Mouse (Mus musculus) frontal cortex, adult (tissue): Measurements from ENCODE around the gene Ccdc170.

Source experiments
- ATAC-seq: cut with Nextera tagmentation; 2 replicates; pipeline ENCODE4 v1.9.2; 2017; ENCODE audit warnings: mild to moderate bottlenecking, moderate library complexity, mixed read lengths; ENCODE audit not compliant: low TSS enrichment

Gene Ccdc170

GRCm38 (mm10) chr10:4520394-4521102, 38.2 kb downstream of the Ccdc170 start:
- ATAC-seq, result no peak

DNA sequence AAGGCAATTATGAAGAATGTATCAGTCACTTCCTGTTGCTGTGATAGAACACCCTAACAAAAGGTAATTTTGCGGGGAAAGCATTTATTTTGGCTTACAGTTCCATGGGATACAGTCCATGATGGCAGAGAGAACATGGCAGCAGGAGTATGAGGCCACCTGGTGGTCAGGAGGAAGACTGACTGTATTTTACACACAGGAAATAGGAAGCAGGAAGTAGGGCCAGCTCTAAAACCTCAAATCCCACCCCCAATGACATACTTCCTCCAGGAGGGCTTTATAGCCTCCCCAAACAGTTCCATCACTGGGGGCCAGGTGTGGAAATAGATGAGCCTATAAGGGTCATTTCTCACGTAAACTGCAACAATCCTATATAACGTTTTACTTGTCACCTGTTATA, 39.8 kb downstream of the Ccdc170 start:
- no peak for ATAC-seq

GRCm38 (mm10) chr10:4523078-4523477, 40.8 kb downstream of the Ccdc170 start:
- no peak for ATAC-seq

DNA sequence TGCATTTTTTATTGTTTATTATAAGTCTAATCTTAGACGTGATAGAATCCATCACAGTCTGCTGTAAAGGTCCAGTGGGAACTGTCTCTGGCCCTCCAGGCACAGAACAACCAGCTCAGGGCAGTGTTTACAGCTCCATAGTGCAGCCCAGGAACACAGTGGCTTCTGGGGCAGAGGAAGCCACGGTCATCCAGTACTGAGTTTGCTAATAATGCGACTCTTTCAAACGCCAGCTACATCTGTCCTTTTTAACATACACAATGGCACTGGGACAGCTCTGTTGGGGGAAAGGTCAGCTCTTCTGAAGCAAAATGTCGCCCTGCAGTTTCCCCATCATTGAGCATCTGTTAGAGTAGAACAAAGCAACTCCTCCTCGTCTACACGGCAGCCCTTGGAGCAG, 45.7 kb downstream of the Ccdc170 start:
- no peak for ATAC-seq

DNA sequence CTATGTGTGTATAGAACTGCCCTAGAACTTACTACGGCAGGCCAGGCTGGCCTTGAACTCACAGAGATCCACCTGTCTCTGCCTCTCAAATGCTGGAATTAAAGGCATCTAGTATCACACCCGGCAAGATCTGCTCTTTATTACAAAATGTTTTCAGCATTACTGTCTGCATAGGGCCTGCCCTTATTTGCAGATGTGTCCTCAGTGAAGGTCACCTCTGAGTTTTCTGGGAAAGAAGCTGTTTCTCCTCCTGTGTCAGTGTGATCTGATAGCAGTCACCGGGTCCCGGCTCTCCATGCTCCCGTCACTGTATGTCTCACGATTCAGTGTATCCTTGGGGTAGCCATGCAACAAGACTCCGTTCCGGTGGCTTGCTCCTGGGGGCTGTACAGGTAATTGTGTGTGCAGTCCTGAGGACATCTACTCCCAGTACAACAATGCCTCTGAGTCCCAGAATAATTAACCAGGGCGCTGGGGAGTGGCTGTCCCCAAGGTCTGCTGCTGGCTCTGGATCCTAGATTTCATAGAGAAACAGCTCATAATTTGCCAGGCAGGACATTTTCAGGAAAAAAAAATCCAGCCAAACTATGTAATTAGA, 48.4 kb downstream of the Ccdc170 start:
- ATAC-seq, result no peak

DNA sequence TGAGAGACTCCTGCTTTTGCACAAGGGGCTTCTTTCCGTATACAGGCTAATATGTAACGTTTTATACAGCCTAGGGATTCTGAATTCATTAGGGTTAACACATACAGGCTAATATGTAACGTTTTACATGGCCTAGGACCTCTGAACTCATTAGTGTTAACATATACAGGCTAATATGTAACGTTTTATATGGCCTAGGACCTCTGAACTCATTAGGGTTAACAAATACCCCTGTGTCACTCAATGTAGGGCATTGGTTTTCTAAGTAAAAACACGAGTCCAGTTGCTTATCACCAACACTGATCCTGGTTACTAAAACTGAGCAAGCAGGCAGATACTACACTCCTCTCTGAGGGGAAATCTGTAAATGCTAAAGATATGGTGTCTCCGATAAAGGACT, 49.6 kb downstream of the Ccdc170 start:
- no peak for ATAC-seq

GRCm38 (mm10) chr10:4532731-4533130, 50.4 kb downstream of the Ccdc170 start:
- ATAC-seq, result no peak

- ATAC-seq, result no peak
Measured at GRCm38 (mm10) chr10:4533873-4534272, 51.6 kb downstream of the Ccdc170 start.

- no peak for ATAC-seq
Measured at GRCm38 (mm10) chr10:4545550-4545949, 63.2 kb downstream of the Ccdc170 start.

GRCm38 (mm10) chr10:4553442-4554119, 71.3 kb downstream of the Ccdc170 start:
- no peak for ATAC-seq

DNA sequence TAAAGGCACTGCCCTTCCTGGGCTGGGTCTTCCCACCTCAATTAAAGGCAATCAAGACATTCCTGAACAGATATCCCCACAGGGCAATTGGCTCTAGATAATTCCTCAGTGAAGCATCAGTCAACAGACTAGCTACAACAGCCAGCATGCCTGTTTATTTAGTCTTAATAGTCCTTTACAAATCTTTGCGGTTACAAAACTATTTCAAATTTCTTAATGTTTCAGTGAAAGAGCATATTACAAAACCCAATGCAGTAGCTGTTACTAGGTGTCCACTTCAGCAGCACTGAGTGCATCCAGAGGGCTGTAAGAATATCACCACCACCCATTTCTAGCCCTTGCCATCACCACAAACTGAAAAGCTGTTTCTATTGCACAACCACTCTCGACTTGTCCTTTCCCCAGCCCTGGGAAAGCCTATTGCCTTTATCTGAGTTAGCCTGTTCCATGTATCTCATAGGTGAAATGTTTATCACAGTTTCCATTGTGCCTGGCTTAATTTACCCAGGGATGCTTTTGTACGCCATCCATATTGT, 74.6 kb downstream of the Ccdc170 start:
- no peak for ATAC-seq

GRCm38 (mm10) chr10:4559132-4559531, 76.8 kb downstream of the Ccdc170 start:
- ATAC-seq, result no peak

- no peak for ATAC-seq
Measured at GRCm38 (mm10) chr10:4565148-4565547, 82.8 kb downstream of the Ccdc170 start.

- no peak for ATAC-seq
Measured at GRCm38 (mm10) chr10:4570778-4571177, 88.5 kb downstream of the Ccdc170 start.

GRCm38 (mm10) chr10:4571304-4571703, 89.0 kb downstream of the Ccdc170 start:
- no peak for ATAC-seq

DNA sequence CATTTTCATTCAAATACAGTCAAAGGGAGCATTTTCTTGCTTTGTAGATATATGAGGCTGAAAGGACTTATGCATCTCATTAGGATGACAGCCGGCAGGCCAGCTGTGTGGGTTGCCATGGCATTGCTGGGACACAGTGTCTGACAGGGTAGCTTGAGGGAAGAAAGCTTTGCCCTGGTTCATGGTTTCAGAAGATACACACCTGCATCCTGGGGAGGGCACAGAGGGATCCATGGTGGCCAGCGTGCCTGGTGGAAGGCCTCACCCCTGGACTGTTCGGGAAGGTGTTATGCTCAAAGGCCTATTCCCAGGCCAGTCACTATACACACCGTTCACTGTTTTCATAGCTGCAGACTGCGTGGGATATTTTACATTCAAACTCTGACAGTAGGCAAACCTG, 99.6 kb downstream of the Ccdc170 start:
- no peak for ATAC-seq

- ATAC-seq, result no peak
Measured at GRCm38 (mm10) chr10:4586691-4587090, 104.4 kb downstream of the Ccdc170 start.

DNA sequence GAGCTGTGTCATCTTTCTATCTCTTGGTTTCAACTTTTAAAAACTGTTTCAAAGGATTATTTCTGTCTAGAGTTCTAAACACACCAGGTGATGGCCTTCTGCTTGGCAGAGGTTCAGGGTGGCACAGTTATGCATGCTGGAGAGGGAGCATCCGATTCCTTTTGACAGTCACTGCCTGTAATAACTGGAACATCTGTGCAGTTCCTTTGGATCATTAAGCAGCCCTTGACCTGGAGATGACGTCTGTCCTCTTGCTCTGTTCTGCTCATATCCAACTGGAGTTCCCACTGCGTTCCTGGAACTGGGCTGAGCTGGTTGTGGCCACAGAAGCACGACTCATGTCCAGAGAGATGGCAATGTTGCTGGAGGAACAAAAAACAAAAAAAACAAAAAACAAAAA, 107.3 kb downstream of the Ccdc170 start:
- ATAC-seq, result no peak

GRCm38 (mm10) chr10:4590956-4591355, 108.7 kb downstream of the Ccdc170 start:
- ATAC-seq, result no peak

GRCm38 (mm10) chr10:4593828-4594227, 111.5 kb downstream of the Ccdc170 start:
- no peak for ATAC-seq

DNA sequence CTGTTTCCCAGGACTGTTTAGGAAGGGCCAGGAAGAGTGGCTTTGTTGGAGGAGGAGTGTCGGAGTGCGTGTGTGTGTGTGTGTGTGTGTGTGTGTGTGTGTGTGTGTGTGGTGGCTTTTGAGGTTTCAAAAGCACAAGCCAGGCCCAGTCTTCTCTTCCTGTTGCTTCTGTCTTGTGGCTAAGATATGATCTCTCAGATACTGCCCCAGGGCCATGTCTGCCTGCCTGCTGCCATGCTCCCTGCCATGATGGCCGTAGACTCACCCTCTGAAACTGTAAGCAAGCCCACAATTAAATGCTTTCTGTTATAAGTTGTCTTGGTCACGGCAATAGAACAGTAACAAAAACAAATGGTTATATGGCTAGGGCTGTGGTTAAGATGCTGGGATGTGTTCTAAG, 114.9 kb downstream of the Ccdc170 start:
- no peak for ATAC-seq

GRCm38 (mm10) chr10:4598244-4598842, 116.0 kb downstream of the Ccdc170 start:
- peak; percentile 80 for ATAC-seq
